Mouse (Mus musculus): ENCODE results near the gene Ugt1a8. TPM values are rescaled to one million over a fixed set of nuclear protein-coding genes. Genes with fewer than 3 reads are reported as not detected.
A peak's percentile ranks its signal among the peaks of the same experiment; 100 is the strongest.

Ugt1a8 gene
- polyA plus RNA-seq, 1 experiment from 2014 or later = not detected

DNA sequence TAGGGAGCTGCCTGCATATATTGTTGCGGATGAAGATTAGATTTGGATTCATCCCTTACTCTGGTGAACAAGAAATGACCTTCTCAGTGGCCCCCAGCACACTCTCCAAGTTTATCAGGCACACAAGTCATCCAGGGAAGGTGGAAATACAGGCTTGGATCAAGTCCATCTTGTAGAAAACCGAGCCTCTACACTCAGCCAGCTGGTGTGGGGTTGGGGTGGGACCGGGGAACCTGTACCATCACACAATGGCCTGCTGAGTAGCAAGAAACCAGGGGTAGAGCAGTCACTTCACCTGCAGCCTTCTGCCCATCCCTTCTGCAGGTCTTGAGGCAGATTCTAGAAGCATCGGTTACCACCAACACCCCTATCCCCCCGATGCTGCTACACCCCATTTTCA, 147.0 kb downstream of the Ugt1a8 start:
- WGBS = 44% methylated on average over 5 of the region's 5 CpGs
- peaks cover 78% of the 10 kb centered on the region for H3K9me3 ChIP-seq (ENCODE audit: control insufficient read depth, low read length)

DNA sequence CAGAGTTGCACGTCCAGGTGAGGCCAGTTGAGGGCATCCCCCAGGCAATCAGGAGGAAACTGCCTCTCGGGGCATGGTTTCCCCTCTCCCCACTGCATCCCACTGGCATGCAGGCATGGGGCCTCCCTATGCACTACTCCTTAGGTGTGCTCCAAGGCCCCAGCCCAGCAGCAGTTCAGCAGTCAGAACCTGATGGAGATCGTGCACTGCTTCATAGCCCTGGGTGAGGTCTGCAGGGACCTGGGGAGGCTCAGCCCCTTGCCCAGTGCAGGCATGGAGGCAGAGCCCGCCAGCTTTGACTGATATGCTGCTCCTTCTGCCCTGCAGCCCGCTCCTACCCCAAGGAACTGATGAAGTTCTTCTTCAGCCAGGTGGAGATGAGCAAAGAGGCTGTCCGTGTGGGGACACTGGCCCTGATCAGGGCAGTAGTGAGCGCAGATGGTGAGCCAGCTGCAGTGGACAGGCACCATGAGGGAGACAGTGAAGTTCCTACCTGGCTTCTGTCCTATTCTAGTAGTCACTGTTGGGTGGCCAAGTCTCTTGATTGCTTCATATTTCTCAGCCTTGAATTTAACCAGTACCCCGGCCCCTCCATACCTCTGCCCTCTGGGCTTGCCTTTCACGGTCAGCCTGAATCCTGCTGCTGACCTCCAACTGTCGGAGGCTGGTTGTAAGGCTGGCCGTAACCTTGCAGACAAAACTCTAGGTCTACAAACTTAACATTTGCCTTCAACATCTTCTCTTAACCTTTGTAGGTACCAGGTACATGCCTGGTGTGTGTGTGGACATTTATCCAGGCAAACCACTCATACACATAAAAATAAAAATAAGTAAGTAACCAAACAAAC, 147.7 kb downstream of the Ugt1a8 start:
- no peaks in the 10 kb centered on the region for H3K27me3 ChIP-seq (replicated peaks; ENCODE audit: control insufficient read depth, insufficient read depth, low read length)
- WGBS = 63% methylated on average over 11 of the region's 11 CpGs
- H3K4me1 ChIP-seq (ENCODE audit: control insufficient read depth, insufficient read depth, low read length) = no peaks in the 10 kb centered on the region
- H3K36me3 ChIP-seq (ENCODE audit: control insufficient read depth, insufficient read depth, low read length) = no peaks in the 10 kb centered on the region
- no peak overlapping the region for H3K27ac ChIP-seq (ENCODE audit: low read length)
- no peak overlapping the region for H3K4me2 ChIP-seq (ENCODE audit: low read depth, low read length)
- H3K4me3 ChIP-seq (ENCODE audit: low read length) = no peak overlapping the region
- H3K9ac ChIP-seq (ENCODE audit: low read depth, low read length) = no peak overlapping the region
- H3K9me3 ChIP-seq (ENCODE audit: control insufficient read depth, low read length) = peaks cover 72% of the 10 kb centered on the region
- ATAC-seq = no peak

More for the DNA sequence above, 147.0 kb downstream of the Ugt1a8 start:
- H3K4me3 ChIP-seq (ENCODE audit: low read length) = no peak overlapping the region
- no peak for ATAC-seq
- no peak overlapping the region for H3K27ac ChIP-seq (ENCODE audit: low read length)
- H3K27me3 ChIP-seq (replicated peaks; ENCODE audit: control insufficient read depth, insufficient read depth, low read length) = no peaks in the 10 kb centered on the region
- no peaks in the 10 kb centered on the region for H3K4me1 ChIP-seq (ENCODE audit: control insufficient read depth, insufficient read depth, low read length)
- H3K4me2 ChIP-seq (ENCODE audit: low read depth, low read length) = no peak overlapping the region
- no peak overlapping the region for H3K9ac ChIP-seq (ENCODE audit: low read depth, low read length)
- H3K36me3 ChIP-seq (ENCODE audit: control insufficient read depth, insufficient read depth, low read length) = no peaks in the 10 kb centered on the region

GRCm38 (mm10) chr1:88235894-88236415, 148.3 kb downstream of the Ugt1a8 start:
- ATAC-seq = no peak
- no peaks in the 10 kb centered on the region for H3K36me3 ChIP-seq (ENCODE audit: control insufficient read depth, insufficient read depth, low read length)
- peaks cover 68% of the 10 kb centered on the region for H3K9me3 ChIP-seq (ENCODE audit: control insufficient read depth, low read length)
- no peaks in the 10 kb centered on the region for H3K4me1 ChIP-seq (ENCODE audit: control insufficient read depth, insufficient read depth, low read length)
- WGBS = 60% methylated on average over 4 of the region's 4 CpGs
- H3K4me2 ChIP-seq (ENCODE audit: low read depth, low read length) = no peak overlapping the region
- H3K27me3 ChIP-seq (replicated peaks; ENCODE audit: control insufficient read depth, insufficient read depth, low read length) = no peaks in the 10 kb centered on the region
- H3K4me3 ChIP-seq (ENCODE audit: low read length) = no peak overlapping the region
- H3K27ac ChIP-seq (ENCODE audit: low read length) = no peak overlapping the region
- no peak overlapping the region for H3K9ac ChIP-seq (ENCODE audit: low read depth, low read length)

DNA sequence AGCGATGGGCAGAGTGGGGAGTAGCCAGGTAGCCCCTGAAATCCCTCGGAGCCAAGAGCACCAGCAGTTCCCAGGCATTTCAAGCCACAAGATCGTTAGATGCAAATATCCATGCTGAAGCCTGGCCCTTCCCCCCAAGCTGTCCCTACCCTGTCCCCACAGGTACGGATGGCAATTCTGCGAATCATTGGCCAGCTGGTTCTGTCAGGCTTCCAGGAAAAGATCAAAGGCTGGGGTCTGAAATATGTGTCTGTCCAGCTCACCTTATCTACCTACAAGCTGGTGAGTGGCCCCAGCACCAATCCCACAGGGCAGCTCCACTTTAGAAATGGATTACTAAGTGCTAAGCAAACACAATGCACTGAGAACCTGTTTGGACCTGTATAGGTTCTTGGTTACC, 149.7 kb downstream of the Ugt1a8 start:
- Histone ChIP-seq H3K27ac (ENCODE audit: low read length) (no peak overlapping the region), H3K9ac (ENCODE audit: low read depth, low read length) (no peak overlapping the region), H3K4me2 (ENCODE audit: low read depth, low read length) (no peak overlapping the region), H3K4me1 (ENCODE audit: control insufficient read depth, insufficient read depth, low read length) (no peaks in the 10 kb centered on the region), H3K27me3 (replicated peaks; ENCODE audit: control insufficient read depth, insufficient read depth, low read length) (no peaks in the 10 kb centered on the region), H3K36me3 (ENCODE audit: control insufficient read depth, insufficient read depth, low read length) (no peaks in the 10 kb centered on the region), H3K9me3 (ENCODE audit: control insufficient read depth, low read length) (peaks cover 64% of the 10 kb centered on the region), H3K4me3 (ENCODE audit: low read length) (no peak overlapping the region)
- no peak for ATAC-seq
- 73% methylated on average over 5 of the region's 5 CpGs for WGBS

DNA sequence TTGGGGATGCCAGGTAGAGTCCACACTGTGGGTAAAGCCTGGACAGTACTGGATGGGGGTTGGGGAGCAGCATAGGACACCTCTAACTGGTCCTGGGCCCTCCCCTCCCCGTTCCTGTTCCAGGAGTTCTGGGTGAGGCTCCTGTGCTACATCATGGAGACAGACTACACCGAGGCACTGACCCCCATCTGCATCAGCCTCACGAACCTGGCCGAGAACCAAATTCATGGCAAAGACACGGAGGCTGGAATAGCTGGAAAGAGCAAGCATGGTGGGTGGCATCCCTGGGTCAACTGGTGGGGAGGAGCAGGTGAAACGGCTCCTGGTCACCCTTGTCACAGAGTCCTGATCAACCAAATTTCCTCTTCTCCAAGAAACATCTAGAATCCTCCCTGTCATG, 151.2 kb downstream of the Ugt1a8 start:
- H3K27me3 ChIP-seq (replicated peaks; ENCODE audit: control insufficient read depth, insufficient read depth, low read length) = no peaks in the 10 kb centered on the region
- ATAC-seq = no peak
- H3K4me1 ChIP-seq (ENCODE audit: control insufficient read depth, insufficient read depth, low read length) = no peaks in the 10 kb centered on the region
- H3K4me2 ChIP-seq (ENCODE audit: low read depth, low read length) = no peak overlapping the region
- no peak overlapping the region for H3K4me3 ChIP-seq (ENCODE audit: low read length)
- H3K9me3 ChIP-seq (ENCODE audit: control insufficient read depth, low read length) = peaks cover 67% of the 10 kb centered on the region
- H3K27ac ChIP-seq (ENCODE audit: low read length) = no peak overlapping the region
- no peak overlapping the region for H3K9ac ChIP-seq (ENCODE audit: low read depth, low read length)
- H3K36me3 ChIP-seq (ENCODE audit: control insufficient read depth, insufficient read depth, low read length) = no peaks in the 10 kb centered on the region
- 79% methylated on average over 6 of the region's 6 CpGs for WGBS

DNA sequence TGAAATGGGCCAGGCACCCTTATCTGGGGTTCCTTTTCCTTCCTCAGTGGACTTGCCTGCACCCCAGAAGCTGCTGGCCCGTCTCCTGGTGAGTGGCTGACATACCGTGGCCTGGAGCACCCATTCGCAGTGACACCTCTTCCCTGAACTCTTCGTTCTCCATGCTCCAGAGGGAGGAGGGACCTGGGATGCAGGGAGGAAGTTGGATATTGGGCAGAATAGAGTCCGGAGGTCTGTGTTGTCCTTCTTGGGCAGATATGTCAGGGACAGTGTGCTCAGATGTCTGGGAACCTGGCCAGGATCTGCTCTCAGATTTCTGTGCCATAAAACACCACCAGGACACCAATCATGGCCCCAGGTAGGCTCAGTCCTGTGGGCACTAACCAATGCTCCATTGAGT, 152.5 kb downstream of the Ugt1a8 start:
- Histone ChIP-seq H3K4me2 (ENCODE audit: low read depth, low read length) (no peak overlapping the region), H3K27me3 (replicated peaks; ENCODE audit: control insufficient read depth, insufficient read depth, low read length) (no peaks in the 10 kb centered on the region), H3K9ac (ENCODE audit: low read depth, low read length) (no peak overlapping the region), H3K9me3 (ENCODE audit: control insufficient read depth, low read length) (peaks cover 67% of the 10 kb centered on the region), H3K4me3 (ENCODE audit: low read length) (no peak overlapping the region), H3K36me3 (ENCODE audit: control insufficient read depth, insufficient read depth, low read length) (no peaks in the 10 kb centered on the region), H3K27ac (ENCODE audit: low read length) (no peak overlapping the region), H3K4me1 (ENCODE audit: control insufficient read depth, insufficient read depth, low read length) (no peaks in the 10 kb centered on the region)
- no peak for ATAC-seq
- 71% methylated on average over 5 of the region's 5 CpGs for WGBS

DNA sequence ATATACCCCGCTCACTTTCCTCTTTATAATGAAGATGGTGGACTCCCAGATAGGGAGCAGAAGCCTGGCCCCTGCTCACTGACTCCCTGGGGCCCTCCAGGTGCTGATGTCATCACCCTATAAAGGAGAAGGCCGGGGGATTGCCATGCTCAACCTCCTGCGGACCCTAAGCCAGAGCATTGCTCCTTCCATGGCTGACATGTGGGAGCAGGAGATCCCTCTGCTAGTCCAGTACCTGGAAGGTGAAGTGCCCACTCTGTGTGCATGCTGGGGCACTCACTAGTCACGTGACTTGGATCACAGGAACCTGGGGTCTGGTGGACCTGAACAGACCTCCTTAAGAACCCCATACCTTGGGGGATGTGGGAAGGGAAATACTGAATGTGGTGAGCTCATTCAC, 153.0 kb downstream of the Ugt1a8 start:
- WGBS = 72% methylated on average over 4 of the region's 4 CpGs

GRCm38 (mm10) chr1:88243861-88244260, 156.2 kb downstream of the Ugt1a8 start:
- H3K27ac ChIP-seq (ENCODE audit: low read length) = no peak overlapping the region
- no peak for ATAC-seq
- H3K27me3 ChIP-seq (replicated peaks; ENCODE audit: control insufficient read depth, insufficient read depth, low read length) = no peaks in the 10 kb centered on the region
- peaks cover 51% of the 10 kb centered on the region for H3K9me3 ChIP-seq (ENCODE audit: control insufficient read depth, low read length)
- no peak overlapping the region for H3K4me2 ChIP-seq (ENCODE audit: low read depth, low read length)
- no peaks in the 10 kb centered on the region for H3K4me1 ChIP-seq (ENCODE audit: control insufficient read depth, insufficient read depth, low read length)
- 65% methylated on average over 5 of the region's 5 CpGs for WGBS
- H3K36me3 ChIP-seq (ENCODE audit: control insufficient read depth, insufficient read depth, low read length) = no peaks in the 10 kb centered on the region
- H3K9ac ChIP-seq (ENCODE audit: low read depth, low read length) = no peak overlapping the region
- H3K4me3 ChIP-seq (ENCODE audit: low read length) = no peak overlapping the region

More for the DNA sequence above, 153.0 kb downstream of the Ugt1a8 start:
- Histone ChIP-seq H3K9ac (ENCODE audit: low read depth, low read length) (no peak overlapping the region), H3K36me3 (ENCODE audit: control insufficient read depth, insufficient read depth, low read length) (no peaks in the 10 kb centered on the region), H3K27me3 (replicated peaks; ENCODE audit: control insufficient read depth, insufficient read depth, low read length) (no peaks in the 10 kb centered on the region), H3K4me2 (ENCODE audit: low read depth, low read length) (no peak overlapping the region), H3K9me3 (ENCODE audit: control insufficient read depth, low read length) (peaks cover 66% of the 10 kb centered on the region), H3K4me1 (ENCODE audit: control insufficient read depth, insufficient read depth, low read length) (no peaks in the 10 kb centered on the region), H3K27ac (ENCODE audit: low read length) (no peak overlapping the region), H3K4me3 (ENCODE audit: low read length) (no peak overlapping the region)
- 0 out of 2 replicates have a peak, but pooled peaks have one; percentile 7 for ATAC-seq

DNA sequence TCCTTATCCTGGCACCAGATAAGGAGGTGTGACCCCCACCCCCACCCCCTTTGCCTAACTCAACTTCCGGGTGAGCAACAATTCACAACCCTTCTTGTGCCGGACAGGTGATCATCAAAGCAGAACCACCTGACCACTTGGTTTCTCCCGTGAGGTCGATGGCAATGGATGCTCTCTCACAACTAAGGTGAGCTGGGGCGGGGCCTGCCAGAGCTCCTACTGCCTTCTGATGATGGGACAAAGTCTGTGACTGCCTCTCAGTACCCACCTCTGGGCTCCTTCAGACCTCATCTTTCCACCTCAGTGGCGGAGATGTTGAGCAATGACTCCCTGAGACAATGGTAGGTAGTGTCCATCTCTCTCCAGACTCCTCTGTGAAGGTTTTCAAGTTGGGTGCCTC, 158.3 kb downstream of the Ugt1a8 start:
- Histone ChIP-seq H3K36me3 (ENCODE audit: control insufficient read depth, insufficient read depth, low read length) (no peaks in the 10 kb centered on the region), H3K9ac (ENCODE audit: low read depth, low read length) (no peak overlapping the region), H3K27ac (ENCODE audit: low read length) (no peak overlapping the region), H3K9me3 (ENCODE audit: control insufficient read depth, low read length) (peaks cover 60% of the 10 kb centered on the region), H3K4me1 (ENCODE audit: control insufficient read depth, insufficient read depth, low read length) (no peaks in the 10 kb centered on the region), H3K4me2 (ENCODE audit: low read depth, low read length) (no peak overlapping the region), H3K27me3 (replicated peaks; ENCODE audit: control insufficient read depth, insufficient read depth, low read length) (no peaks in the 10 kb centered on the region), H3K4me3 (ENCODE audit: low read length) (no peak overlapping the region)
- peak; percentile 5; the same call in 1 of the 2 replicates for ATAC-seq
- WGBS = 77% methylated on average over 6 of the region's 6 CpGs
